Mouse (Mus musculus) forebrain, embryonic 14.5 days (tissue): ENCODE results near the gene Masp2. TPM values are rescaled to one million over a fixed set of nuclear protein-coding genes. Genes with fewer than 3 reads are reported as not detected.

ENCODE experiments used
- polyA plus RNA-seq: library from polyadenylated mRNA; unstranded; fragments of >200 nt; fragmentation: Nextera tagmentation; extraction: Ambion mirVana; gene quantifications from 2 replicates; pipeline ENCODE4 v1.2.1, GENCODE M21; 2014

Gene Masp2
- polyA plus RNA-seq, 1 experiment from 2014 or later: not detected

Other genes starting within 250 kb of the Masp2 start
- 14.2 and 14.6 TPM in 2 replicates for gene Ubiad1, start 157.8 kb upstream of the Masp2 start, polyA plus RNA-seq
- gene Mtor, start 153.9 kb upstream of the Masp2 start, polyA plus RNA-seq: 22.2 and 24.4 TPM in 2 replicates
- 0.15 and 0.30 TPM in 2 replicates for gene Angptl7, start 102.1 kb upstream of the Masp2 start, polyA plus RNA-seq
- 99.7 and 107 TPM in 2 replicates for gene Exosc10, start 44.1 kb upstream of the Masp2 start, polyA plus RNA-seq
- 168 and 179 TPM in 2 replicates for gene Srm, start 11.1 kb upstream of the Masp2 start, polyA plus RNA-seq
- 127 and 131 TPM in 2 replicates for gene Tardbp, start 24.5 kb downstream of the Masp2 start, polyA plus RNA-seq
- not detected in 2 replicates for gene Gm572, start 40.8 kb downstream of the Masp2 start, polyA plus RNA-seq
- gene Casz1, start 201.9 kb downstream of the Masp2 start, polyA plus RNA-seq: 0.57 and 1.1 TPM in 2 replicates